Mouse (Mus musculus) spleen, adult 2 months (tissue): ENCODE results near the gene Klhl35.

Experiments used
- CTCF ChIP-seq: fragments of 200-500 bp; IDR thresholded peaks from 2 replicates; pipeline ENCODE4 v1.5.1; 2011; ENCODE audit warnings: mild to moderate bottlenecking, inconsistent platforms; ENCODE audit not compliant: insufficient read depth, insufficient read length, insufficient replicate concordance; ENCODE audit errors: extremely low read depth
- POLR2A ChIP-seq: fragments of 200-500 bp; IDR thresholded peaks from 2 replicates; pipeline ENCODE4 v1.6.1; 2011; ENCODE audit warnings: low read depth, low read length, inconsistent platforms

DNA sequence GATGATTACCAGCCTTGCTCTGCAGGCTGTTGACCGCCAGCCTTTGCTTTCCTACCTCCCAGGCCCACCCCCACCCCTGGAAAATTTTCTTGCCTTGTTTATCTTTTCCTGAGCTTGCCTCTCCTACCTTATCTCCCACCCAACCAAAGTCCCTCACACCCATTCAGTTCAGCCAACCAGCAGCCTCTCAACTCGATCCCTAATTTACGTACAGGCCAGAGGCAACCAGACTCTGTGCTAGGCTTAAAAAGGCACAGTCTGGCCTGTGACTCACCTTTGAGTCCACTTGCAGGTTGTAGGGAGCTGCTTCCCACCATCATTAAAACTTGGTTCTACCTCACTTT, 51.0 kb downstream of the Klhl35 start:
- TF ChIP-seq CTCF (no peak), POLR2A (no peak)
